Mouse (Mus musculus) MEL (cell line): Measurements from ENCODE around the gene Mcat. TPM values are rescaled to one million over a fixed set of nuclear protein-coding genes. Genes with fewer than 3 reads are reported as not detected.
A peak's percentile ranks its signal among the peaks of the same experiment; 100 is the strongest.

Experiments used
- DNase-seq: peaks from one replicate; pipeline ENCODE4 v3.0.0; 2011; ENCODE audit warnings: low read depth, low spot score
- H3K27ac ChIP-seq: 2 replicates; pipeline ENCODE4 v1.5.1; 2012; ENCODE audit warnings: low read depth, mild to moderate bottlenecking, control low read depth, low read length, moderate library complexity; ENCODE audit not compliant: control insufficient read depth
- H3K27me3 ChIP-seq, 2 experiments: fragments of 150-350 bp in 1 of 2; sonication (generic) in 1 of 2; 2 replicates each; pipeline ENCODE4 v1.6.1; 2012; ENCODE audit warnings: low read length in 2 of 2, mild to moderate bottlenecking in 2 of 2, improper control_type of control experiment in 1 of 2, moderate library complexity in 1 of 2; ENCODE audit not compliant: insufficient read depth in 2 of 2, control insufficient read depth in 1 of 2
- H3K36me3 ChIP-seq, 2 experiments: 2 replicates each; pipeline ENCODE4 v1.6.1; 2012 to 2014; ENCODE audit warnings: low read length in 2 of 2, improper control_type of control experiment in 1 of 2, inconsistent platforms in 1 of 2, mild to moderate bottlenecking in 1 of 2; ENCODE audit not compliant: insufficient read depth in 2 of 2, control insufficient read depth in 1 of 2
- H3K4me1 ChIP-seq, 2 experiments: fragments of 150-350 bp in 1 of 2; sonication (generic) in 1 of 2; 2 replicates each; pipeline ENCODE4 v1.6.1; 2012; ENCODE audit warnings: low read length in 2 of 2, improper control_type of control experiment in 1 of 2, mild to moderate bottlenecking in 1 of 2; ENCODE audit not compliant: insufficient read depth in 2 of 2, control insufficient read depth in 1 of 2
- H3K4me3 ChIP-seq, 2 experiments: fragments of 150-350 bp in 1 of 2; sonication (generic) in 1 of 2; 2 replicates each; pipeline ENCODE4 v1.5.1; 2012; ENCODE audit warnings: low read depth in 2 of 2, low read length in 2 of 2, mild to moderate bottlenecking in 2 of 2, moderate library complexity in 2 of 2, control low read depth in 1 of 2, improper control_type of control experiment in 1 of 2; ENCODE audit not compliant: control insufficient read depth in 1 of 2, insufficient read depth in 1 of 2
- H3K79me2 ChIP-seq: 2 replicates; pipeline ENCODE4 v1.6.1; 2012; ENCODE audit warnings: mild to moderate bottlenecking, low read length, moderate library complexity; ENCODE audit not compliant: control insufficient read depth, poor library complexity, insufficient read depth
- H3K9ac ChIP-seq: 2 replicates; pipeline ENCODE4 v1.6.1; 2012; ENCODE audit warnings: low read depth, mild to moderate bottlenecking, control low read depth, low read length, moderate library complexity; ENCODE audit not compliant: control insufficient read depth, poor library complexity, severe bottlenecking
- H3K9me3 ChIP-seq: fragments of 150-350 bp; sonication (generic); replicated peaks from 2 replicates; pipeline ENCODE4 v1.6.1; 2012; ENCODE audit warnings: mild to moderate bottlenecking, low read length, improper control_type of control experiment, moderate library complexity; ENCODE audit not compliant: insufficient read depth
- CHD1 ChIP-seq: IDR thresholded peaks from 2 replicates; pipeline ENCODE4 v1.6.1; 2012; ENCODE audit warnings: low read depth, mild to moderate bottlenecking, inconsistent platforms, low read length, improper control_type of control experiment
- CHD2 ChIP-seq: IDR thresholded peaks from 2 replicates; pipeline ENCODE4 v1.6.1; 2011; ENCODE audit warnings: low read length, improper control_type of control experiment
- CTCF ChIP-seq, 3 experiments: IDR thresholded peaks in 2 of 3; conservative IDR thresholded peaks in 1 of 3; 2 replicates each; pipeline ENCODE4 v1.5.1; 2011 to 2012; ENCODE audit warnings: low read length in 3 of 3, low read depth in 2 of 3, mild to moderate bottlenecking in 2 of 3, improper control_type of control experiment in 1 of 3, inconsistent platforms in 1 of 3, mixed read lengths in 1 of 3, moderate library complexity in 1 of 3; ENCODE audit not compliant: control insufficient read depth in 1 of 3, insufficient read depth in 1 of 3, poor library complexity in 1 of 3, severe bottlenecking in 1 of 3
- EP300 ChIP-seq, 2 experiments: IDR thresholded peaks; 2 replicates each; pipeline ENCODE4 v1.6.1; 2011; ENCODE audit warnings: improper control_type of control experiment in 2 of 2, low read length in 2 of 2, low read depth in 1 of 2, mild to moderate bottlenecking in 1 of 2
- ETS1 ChIP-seq: IDR thresholded peaks from 2 replicates; pipeline ENCODE4 v1.6.1; 2012; ENCODE audit warnings: low read depth, mild to moderate bottlenecking, inconsistent platforms, low read length, improper control_type of control experiment, moderate library complexity
- GABPA ChIP-seq: IDR thresholded peaks from 2 replicates; pipeline ENCODE4 v1.6.1; 2012; ENCODE audit warnings: low read depth, mild to moderate bottlenecking, inconsistent platforms, low read length, improper control_type of control experiment, moderate library complexity
- GATA1 ChIP-seq: IDR thresholded peaks from 2 replicates; pipeline ENCODE4 v1.6.1; 2011; ENCODE audit warnings: low read depth, low read length, improper control_type of control experiment
- HCFC1 ChIP-seq: IDR thresholded peaks from 2 replicates; pipeline ENCODE4 v1.6.1; 2012; ENCODE audit warnings: low read depth, mild to moderate bottlenecking, inconsistent platforms, low read length, improper control_type of control experiment, moderate library complexity
- JUND ChIP-seq: IDR thresholded peaks from 2 replicates; pipeline ENCODE4 v1.6.1; 2011; ENCODE audit warnings: low read depth, mild to moderate bottlenecking, improper control_type of control experiment, low read length
- KAT2A ChIP-seq: conservative IDR thresholded peaks from 2 replicates; pipeline ENCODE4 v1.6.1; 2012; ENCODE audit warnings: low read depth, low read length, improper control_type of control experiment, inconsistent platforms
- MAFK ChIP-seq: IDR thresholded peaks from 2 replicates; pipeline ENCODE4 v1.6.1; 2011; ENCODE audit warnings: low read depth, mild to moderate bottlenecking, low read length, improper control_type of control experiment, borderline replicate concordance
- MAX ChIP-seq: IDR thresholded peaks from 2 replicates; pipeline ENCODE4 v1.6.1; 2011; ENCODE audit warnings: low read length, improper control_type of control experiment
- MAZ ChIP-seq: IDR thresholded peaks from 2 replicates; pipeline ENCODE4 v1.6.1; 2012; ENCODE audit warnings: low read depth, mild to moderate bottlenecking, inconsistent platforms, low read length, improper control_type of control experiment
- MXI1 ChIP-seq: IDR thresholded peaks from 2 replicates; pipeline ENCODE4 v1.6.1; 2011; ENCODE audit warnings: mild to moderate bottlenecking, low read depth, low read length, improper control_type of control experiment
- MYB ChIP-seq: IDR thresholded peaks from 2 replicates; pipeline ENCODE4 v1.6.1; 2011; ENCODE audit warnings: mild to moderate bottlenecking, low read depth, low read length, improper control_type of control experiment
- NELFE ChIP-seq: IDR thresholded peaks from 2 replicates; pipeline ENCODE4 v1.6.1; 2011; ENCODE audit warnings: low read depth, low read length, improper control_type of control experiment
- NRF1 ChIP-seq: IDR thresholded peaks from 2 replicates; pipeline ENCODE4 v1.6.1; 2014; ENCODE audit warnings: low read depth, mild to moderate bottlenecking, inconsistent platforms, low read length, improper control_type of control experiment, moderate library complexity; ENCODE audit not compliant: poor library complexity, insufficient read depth, severe bottlenecking
- POLR2AphosphoS2 ChIP-seq: IDR thresholded peaks from 2 replicates; pipeline ENCODE4 v1.6.1; 2011; ENCODE audit warnings: low read length, improper control_type of control experiment
- RAD21 ChIP-seq: IDR thresholded peaks from 2 replicates; pipeline ENCODE4 v1.6.1; 2011; ENCODE audit warnings: mild to moderate bottlenecking, low read depth, low read length, improper control_type of control experiment
- TAL1 ChIP-seq: IDR thresholded peaks from 2 replicates; pipeline ENCODE4 v1.6.1; 2012; ENCODE audit warnings: mild to moderate bottlenecking, inconsistent platforms, low read length, moderate library complexity, mixed read lengths
- TBP ChIP-seq: IDR thresholded peaks from 2 replicates; pipeline ENCODE4 v1.8.0; 2011; ENCODE audit warnings: low read depth, low read length, improper control_type of control experiment
- TCF12 ChIP-seq: IDR thresholded peaks from 2 replicates; pipeline ENCODE4 v1.6.1; 2014; ENCODE audit warnings: low read depth, mild to moderate bottlenecking, inconsistent platforms, low read length, improper control_type of control experiment, moderate library complexity
- USF1 ChIP-seq: IDR thresholded peaks from 2 replicates; pipeline ENCODE4 v1.6.1; 2014; ENCODE audit warnings: low read depth, mild to moderate bottlenecking, inconsistent platforms, low read length, improper control_type of control experiment, moderate library complexity
- ZMIZ1 ChIP-seq: IDR thresholded peaks from 2 replicates; pipeline ENCODE4 v1.6.1; 2012; ENCODE audit warnings: low read depth, mild to moderate bottlenecking, inconsistent platforms, low read length, improper control_type of control experiment, moderate library complexity
- ZNF384 ChIP-seq: IDR thresholded peaks from 2 replicates; pipeline ENCODE4 v1.6.1; 2012; ENCODE audit warnings: low read depth, mild to moderate bottlenecking, inconsistent platforms, low read length, improper control_type of control experiment
- polyA plus RNA-seq, 2 experiments: library from polyadenylated mRNA; stranded (reverse) in 1 of 2; unstranded in 1 of 2; fragments of >175 nt in 1 of 2; fragments of >200 nt in 1 of 2; gene quantifications; 2 replicates each; pipeline versions ENCODE4 v1.2.1 to v1.2.4; 2012; ENCODE audit warnings: low replicate concordance in 2 of 2, low read depth in 1 of 2; ENCODE audit not compliant: insufficient read length in 2 of 2, insufficient read depth in 1 of 2, missing spikeins in 1 of 2
- total RNA-seq: library from RNA; depleted of rRNA; stranded (reverse); fragments of 300-350 nt; gene quantifications from 2 replicates; pipeline ENCODE4 v1.2.3, GENCODE M21; 2012

The Mcat gene
- total and polyA plus RNA-seq, 3 experiments, result 28.8 to 35.9 TPM; not detected in 1

- TF ChIP-seq KAT2A, result no peak
- TF ChIP-seq MAX, result 0 out of 2 replicates have a peak, but pooled peaks have one; percentile 15
- TF ChIP-seq USF1, result 0 out of 2 replicates have a peak, but pooled peaks have one; percentile 9
Measured at GRCm38 (mm10) chr15:83562626-83563270, 839 bp downstream of the Mcat start (continued).

GRCm38 (mm10) chr15:83560941-83561477 is 2.6 kb downstream of the Mcat start:
- DNase-seq, result peak; percentile 41
- Histone ChIP-seq H3K9ac (peak overlapping the region; percentile 16; the same call in 1 of the 2 replicates), H3K79me2 (peaks cover 2% of the 10 kb centered on the region; the same call in 1 of the 2 replicates), H3K4me3 (no peak overlapping the region), H3K36me3 (peaks cover 0 to 13% of the 10 kb centered on the region in 2 experiments; a peak in 2 of 4 replicates), H3K27ac (no peak overlapping the region; the same call in 1 of the 2 replicates), H3K9me3 (no peaks in the 10 kb centered on the region), H3K4me1 (peaks cover 9 to 29% of the 10 kb centered on the region in 2 experiments), H3K27me3 (no peaks in the 10 kb centered on the region)
- no peak for TF ChIP-seq USF1
- peak; percentile 53; the same call in 1 of the 2 replicates for TF ChIP-seq ZNF384
- TF ChIP-seq TAL1, result no peak
- TF ChIP-seq MAZ, result no peak
- no peak for TF ChIP-seq MXI1
- TF ChIP-seq HCFC1, result 0 out of 2 replicates have a peak, but pooled peaks have one; percentile 18
- TF ChIP-seq MYB, result no peak
- TF ChIP-seq EP300 (IDR thresholded peaks at IDR 0.05; ENCODE audit: low read depth in 1 of 2, low read length in 2 of 2), result peak in 1 of 2 experiments; percentile 7; a peak in 1 of 4 replicates

GRCm38 (mm10) chr15:83555161-83555974 is 8.2 kb downstream of the Mcat start:
- Histone ChIP-seq H3K9ac (peak overlapping the region; percentile 98), H3K27ac (peak overlapping the region; percentile 84), H3K4me1 (peaks cover 0 to 2% of the 10 kb centered on the region in 2 experiments; a peak in 1 of 4 replicates), H3K36me3 (no peaks in the 10 kb centered on the region), H3K27me3 (no peaks in the 10 kb centered on the region), H3K4me3 (peak overlapping the region; percentile 65 to 91), H3K79me2 (peaks cover 6% of the 10 kb centered on the region), H3K9me3 (no peaks in the 10 kb centered on the region)
- peak; percentile 92 for DNase-seq
- TF ChIP-seq TAL1 (no peak), RAD21 (no peak), JUND (no peak), USF1 (no peak), GATA1 (no peak), NELFE (peak; percentile 95), ZNF384 (peak; percentile 86), CHD2 (no peak), TBP (peak; percentile 90), ZMIZ1 (peak; percentile 94), CTCF (IDR thresholded peaks at IDR 0.05 in 2 of 3, conservative IDR thresholded peaks at IDR 0.05 in 1 of 3; ENCODE audit: control insufficient read depth in 1 of 3, insufficient read depth in 1 of 3, low read depth in 2 of 3, low read length in 3 of 3, poor library complexity in 1 of 3, severe bottlenecking in 1 of 3) (no peak), MAFK (no peak), HCFC1 (peak; percentile 82), MAZ (no peak), NRF1 (peak; percentile 82), GABPA (no peak), CHD1 (0 out of 2 replicates have a peak, but pooled peaks have one; percentile 55), ETS1 (0 out of 2 replicates have a peak, but pooled peaks have one; percentile 26), TCF12 (peak; percentile 82), POLR2AphosphoS2 (peak; percentile 76; the same call in 1 of the 2 replicates)
